Mouse (Mus musculus) cerebellum, adult 2 months (tissue): Measurements from ENCODE around the gene Arhgap1.

Experiments used
- CTCF ChIP-seq: fragments of 200-500 bp; IDR thresholded peaks from 2 replicates; pipeline ENCODE4 v1.5.1; 2011; ENCODE audit warnings: low read depth, mild to moderate bottlenecking, control low read depth, low read length, moderate library complexity, borderline replicate concordance; ENCODE audit not compliant: insufficient read depth
- POLR2A ChIP-seq: fragments of 200-500 bp; IDR thresholded peaks from 2 replicates; pipeline ENCODE4 v1.6.1; 2011; ENCODE audit warnings: low read length, control low read depth, borderline replicate concordance; ENCODE audit not compliant: insufficient read depth

DNA sequence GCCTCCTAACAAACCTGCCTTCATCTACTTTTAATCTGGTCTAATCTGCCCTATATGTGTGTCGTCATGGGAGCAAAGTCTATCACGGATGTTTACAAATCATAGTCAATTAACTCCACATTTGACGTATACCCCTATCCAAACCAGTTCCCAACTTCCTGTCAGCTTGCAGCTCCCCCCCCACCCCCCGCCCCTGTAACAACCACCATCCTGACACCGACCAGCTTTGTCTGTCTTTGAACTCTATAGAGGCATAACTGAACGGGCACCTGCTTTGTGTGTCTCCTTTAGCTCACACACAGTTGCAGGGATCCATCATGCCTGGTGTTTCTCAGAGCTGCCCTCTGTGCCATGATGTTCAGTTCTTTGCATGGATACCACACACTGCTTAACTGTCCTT, 10.7 kb upstream of the Arhgap1 start:
- TF ChIP-seq CTCF: no peak
- no peak for TF ChIP-seq POLR2A
